Mouse (Mus musculus) layer of hippocampus, adult 11-12 months (tissue): ENCODE measurements around the gene Apol10b.
"Not testable (repeated sequence)": the region's sequence is repeated elsewhere in the genome, so short reads cannot be mapped to it uniquely, and the experiment has no call there.

Experiments
- DNase-seq: peaks from one replicate; pipeline ENCODE4 v3.0.0; 2022; ENCODE audit warnings: low spot score

The Apol10b gene

DNA sequence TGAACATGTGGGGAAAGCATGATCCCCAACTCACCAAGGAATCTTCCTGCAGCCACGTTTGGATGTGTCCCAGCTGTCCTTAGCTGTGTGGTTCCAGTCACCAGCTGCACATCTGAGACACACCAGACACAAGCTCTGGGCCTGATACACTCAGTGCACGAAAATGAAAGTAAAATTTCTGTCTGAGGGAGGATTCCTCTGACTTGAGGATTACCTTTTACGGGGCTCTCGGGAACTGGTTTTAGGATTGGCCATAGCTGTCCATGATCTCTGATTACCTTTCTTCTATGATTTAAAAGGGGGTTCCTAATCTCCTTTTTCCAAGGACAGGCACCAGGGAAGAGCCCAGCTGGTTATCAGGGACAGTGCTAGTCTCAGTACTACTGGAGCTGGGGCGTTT is at the start of gene Apol10b:
TSS of gene Apol10b (minus strand) at position 165 of the 400 bp plus-strand sequence.
- no peak for DNase-seq

DNA sequence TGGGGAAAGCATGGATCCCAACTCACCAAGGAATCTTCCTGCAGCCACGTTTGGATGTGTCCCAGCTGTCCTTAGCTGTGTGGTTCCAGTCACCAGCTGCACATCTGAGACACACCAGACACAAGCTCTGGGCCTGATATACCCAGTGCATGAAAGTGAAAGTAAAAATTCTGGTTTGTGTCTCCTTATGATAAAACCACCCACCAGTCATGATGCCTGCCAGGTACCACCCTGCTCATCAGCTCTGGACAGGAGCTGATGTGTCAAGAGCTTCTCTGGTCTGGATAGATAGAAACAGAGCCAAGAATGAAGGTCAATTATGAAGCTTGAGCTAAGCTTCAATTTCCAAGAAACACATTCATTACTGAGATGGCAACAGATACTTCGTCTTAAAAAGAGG is 47.3 kb upstream of the Apol10b start, which contains the start of gene Apol11b:
TSS of gene Apol11b (minus strand) at position 111 of the 400 bp plus-strand sequence.
- not testable (repeated sequence) for DNase-seq

DNA sequence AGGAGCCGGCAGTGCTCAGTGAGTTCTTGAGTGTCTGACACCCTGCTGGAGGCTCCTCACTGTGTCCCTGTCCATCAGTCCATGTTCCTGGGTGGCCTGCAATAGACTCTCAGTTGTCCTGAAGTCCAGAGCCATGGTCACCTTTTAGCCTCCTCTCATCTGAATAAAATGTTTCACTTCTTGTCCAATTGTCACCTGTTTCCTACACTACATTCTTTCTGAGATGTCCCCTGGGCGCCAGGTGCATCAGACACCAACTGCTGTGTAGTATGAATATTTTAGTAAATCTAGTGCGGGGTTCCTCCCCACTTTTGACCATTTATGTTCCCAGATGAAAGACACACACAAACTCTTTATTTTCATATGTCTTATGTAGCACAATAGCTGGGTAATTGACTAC is 33.9 kb upstream of the Apol10b start:
- not testable (repeated sequence) for DNase-seq

DNA sequence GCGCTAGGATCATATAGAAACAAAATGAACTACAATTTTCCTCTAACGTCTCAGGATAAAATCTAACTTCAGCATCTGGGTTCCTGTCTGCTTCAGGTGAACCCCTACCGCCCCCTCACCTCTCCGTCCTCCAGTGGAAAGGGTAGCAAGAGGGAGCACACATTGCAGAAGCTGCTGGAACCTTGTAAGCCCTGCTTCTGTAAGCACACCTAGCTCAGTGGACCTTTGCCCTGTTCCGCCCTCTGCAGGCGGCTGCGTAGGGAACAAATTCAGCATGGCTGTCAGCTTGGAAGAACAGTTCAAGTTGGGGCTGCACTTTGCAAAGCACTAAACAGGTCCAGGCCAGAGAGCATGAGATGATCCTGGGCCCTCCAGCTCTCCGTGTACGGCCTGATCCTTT is 32.7 kb upstream of the Apol10b start:
- DNase-seq: not testable (repeated sequence)

DNA sequence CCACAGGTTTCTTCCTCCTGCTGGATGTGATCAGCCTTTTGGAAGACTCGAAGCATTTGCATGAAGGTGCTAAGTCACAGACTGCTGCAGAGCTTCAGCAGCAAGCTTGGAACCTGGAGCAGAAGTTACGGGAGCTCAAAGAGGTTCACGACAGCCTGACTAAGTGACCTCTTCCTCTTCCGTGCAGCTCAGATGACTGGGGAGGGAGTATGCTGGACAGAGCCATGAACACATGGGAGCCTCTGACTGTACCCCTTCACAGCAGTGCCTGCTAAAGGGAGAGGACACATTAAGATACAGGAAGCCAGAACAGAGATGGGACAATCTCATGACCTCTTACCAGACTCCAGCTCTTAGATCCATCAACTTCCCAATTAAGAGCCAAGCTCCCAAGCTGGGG is 30.5 kb upstream of the Apol10b start:
- not testable (repeated sequence) for DNase-seq

DNA sequence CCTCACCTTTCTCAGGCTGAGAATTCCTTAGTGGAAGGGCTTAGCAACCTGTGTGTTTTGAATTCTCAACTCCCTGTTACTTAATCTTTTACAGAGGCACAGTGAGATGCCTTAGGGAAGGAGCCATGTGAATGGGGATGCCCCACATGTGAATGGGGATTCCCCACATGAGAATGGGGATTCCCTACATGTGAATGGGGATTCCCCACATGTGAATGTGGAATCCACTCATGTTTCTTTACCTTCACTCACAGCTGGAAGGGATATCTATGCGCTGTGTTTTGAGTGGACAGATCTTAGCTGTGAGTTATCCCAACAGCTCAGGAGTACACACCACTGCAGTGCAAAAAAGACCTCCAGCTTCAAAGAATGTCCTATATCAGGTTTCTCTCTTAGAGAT is 28.8 kb upstream of the Apol10b start:
- no peak for DNase-seq

DNA sequence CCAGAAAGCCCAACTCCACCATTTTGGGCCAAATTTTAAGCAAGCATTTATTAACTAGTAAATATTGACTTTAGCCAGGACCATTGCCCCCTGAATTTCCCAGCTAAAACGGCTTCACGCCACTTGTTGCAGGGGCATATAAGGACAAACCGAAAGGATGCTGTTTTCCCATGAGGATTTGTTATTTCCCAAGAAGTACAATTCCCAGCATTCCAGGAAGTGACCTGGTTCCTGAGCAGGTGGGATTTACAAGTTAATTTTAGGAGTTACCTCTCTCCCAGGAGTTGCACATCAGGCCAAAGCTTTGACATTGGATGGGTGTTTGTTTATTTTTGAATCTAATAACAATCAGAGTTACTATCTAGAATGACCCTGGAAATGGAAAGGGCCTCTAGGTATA is 10.1 kb upstream of the Apol10b start:
- DNase-seq: no peak

DNA sequence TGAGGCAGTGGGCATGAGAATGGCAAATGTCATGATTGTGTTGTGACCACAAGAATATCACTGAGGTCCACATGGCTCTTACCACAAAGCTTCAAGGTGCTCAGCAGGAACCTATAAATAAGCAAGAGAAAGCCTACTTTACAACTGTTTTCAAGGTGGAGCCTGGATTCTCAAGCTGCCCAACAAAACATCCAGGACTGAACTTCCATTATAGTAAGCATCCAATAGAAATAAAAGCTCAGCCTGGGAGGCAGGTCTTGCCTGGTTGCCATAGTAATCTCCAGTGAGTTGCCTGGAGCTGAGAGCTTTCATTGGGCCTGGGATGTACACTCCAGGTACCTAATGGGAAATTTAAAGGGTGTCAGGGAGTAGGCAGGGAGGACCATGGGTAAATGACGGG is 3.0 kb upstream of the Apol10b start, which contains the start of gene Gm36245:
TSS of gene Gm36245 (plus strand) at position 301 of the 400 bp plus-strand sequence.
- DNase-seq: no peak

DNA sequence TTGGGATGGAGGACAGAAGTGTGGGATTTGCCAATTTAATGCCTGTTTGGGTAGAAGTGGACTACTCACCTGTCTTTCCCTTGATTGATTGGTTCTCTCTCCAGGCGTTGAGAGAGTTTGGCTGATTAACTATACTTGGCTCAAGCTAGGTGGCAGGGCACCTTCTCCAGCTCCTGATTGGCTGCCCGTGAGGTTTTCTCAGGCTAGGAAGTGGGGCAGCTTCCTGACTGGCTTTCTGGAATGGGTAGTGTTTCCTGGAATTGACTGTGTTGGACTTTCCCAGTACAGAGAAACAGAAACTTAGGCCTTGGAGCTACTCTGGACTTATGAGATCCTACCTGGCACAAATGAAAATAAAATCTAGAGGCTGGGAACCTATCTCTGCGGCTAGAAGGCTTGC is 2.5 kb upstream of the Apol10b start:
- DNase-seq: no peak

DNA sequence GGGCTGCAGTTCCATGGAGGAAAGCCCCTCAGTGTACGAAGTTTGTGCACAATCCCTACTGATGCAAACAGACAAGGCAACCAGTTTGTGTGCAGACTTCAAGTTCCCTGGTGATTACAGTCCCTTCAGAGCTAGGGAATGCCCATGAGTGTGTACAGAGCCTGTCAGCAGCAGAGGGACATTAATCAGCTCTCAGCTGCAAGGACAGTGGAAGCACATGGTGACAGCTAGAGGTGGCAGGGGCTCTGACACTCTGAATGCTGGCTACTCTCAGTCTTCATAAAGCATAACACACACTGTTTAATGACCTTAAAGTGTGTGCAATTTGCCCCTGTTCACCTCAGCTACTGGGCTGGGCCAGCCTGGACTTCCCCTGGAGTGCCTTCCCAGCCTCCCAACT is 2.4 kb downstream of the Apol10b start:
- DNase-seq: no peak

DNA sequence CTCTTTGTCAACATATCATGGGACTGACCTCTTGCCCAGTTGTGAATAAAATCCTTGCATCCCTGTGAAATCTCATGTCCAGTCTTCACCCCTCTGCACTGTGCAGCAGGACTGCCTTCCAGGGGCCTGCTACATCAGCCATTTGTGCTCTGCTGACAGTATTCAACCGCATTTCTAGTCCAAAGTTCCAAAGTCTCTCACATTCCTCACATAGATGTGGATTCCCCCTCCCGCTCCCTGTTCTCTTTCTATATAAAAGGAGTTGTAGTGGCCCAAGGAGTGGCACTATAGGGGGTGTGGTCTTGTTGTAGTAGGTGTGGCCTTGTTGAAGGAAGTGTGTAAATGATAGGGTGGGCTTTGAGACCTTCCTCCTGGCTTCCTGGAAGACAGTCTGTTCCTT is 5.0 kb downstream of the Apol10b start:
- DNase-seq: no peak

DNA sequence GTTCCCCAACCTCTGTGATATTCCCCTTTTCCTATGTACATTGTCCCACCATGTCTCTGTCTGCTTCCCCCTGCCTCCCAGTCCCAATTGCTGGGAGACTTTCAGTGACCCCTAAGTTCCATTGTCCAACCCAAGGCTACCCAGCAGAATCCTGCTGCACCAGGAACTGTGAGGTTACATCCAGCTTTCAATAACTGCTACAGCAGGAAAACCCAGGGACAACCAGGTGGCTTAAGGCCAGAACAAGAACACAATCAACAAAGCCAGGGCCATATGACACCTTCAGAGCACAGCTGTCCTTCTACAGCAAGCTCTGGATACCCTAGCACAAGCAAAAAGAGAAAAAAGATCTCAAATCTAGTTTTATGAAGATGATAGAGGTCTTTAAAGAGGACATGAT is 6.9 kb downstream of the Apol10b start:
- no peak for DNase-seq

DNA sequence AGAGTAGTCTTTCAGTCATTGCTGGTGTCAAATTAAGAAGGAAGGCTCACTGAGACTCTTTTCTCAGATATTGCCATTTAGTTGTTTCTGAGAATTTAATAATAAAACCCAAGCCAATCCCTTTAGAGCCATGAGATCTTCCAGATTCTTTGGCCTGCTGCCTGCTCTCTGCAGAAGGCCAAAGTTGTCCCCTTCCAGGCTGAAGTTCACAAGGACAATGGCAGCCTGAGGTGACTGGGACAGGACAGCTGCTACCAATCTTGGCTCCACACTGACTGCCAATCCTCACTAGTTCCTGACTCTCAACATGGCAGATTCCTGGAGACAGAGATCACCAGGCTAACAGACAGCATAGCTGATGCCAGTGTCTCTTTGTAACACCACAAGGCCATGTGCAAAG is 8.9 kb downstream of the Apol10b start:
- no peak for DNase-seq

DNA sequence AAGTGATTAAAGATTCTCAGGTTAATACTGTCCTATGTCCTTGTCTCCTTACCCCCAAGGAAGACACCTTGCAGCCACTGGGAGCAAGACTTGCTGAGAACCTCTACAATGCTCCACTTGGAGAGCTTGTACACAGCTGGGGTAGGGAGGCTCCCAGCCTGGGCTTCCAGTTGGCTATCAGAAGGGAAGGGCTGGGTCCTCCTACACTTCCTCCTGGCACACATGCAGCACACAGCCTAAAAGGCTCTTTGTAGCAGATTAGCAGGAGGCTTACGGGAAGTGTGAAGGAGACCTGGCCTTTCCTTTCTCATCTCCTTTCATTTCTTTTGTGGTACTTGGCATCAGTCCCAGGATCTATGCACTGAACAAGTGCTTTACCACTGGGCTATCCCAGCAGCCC is 14.2 kb downstream of the Apol10b start:
- peak; percentile 15 for DNase-seq

DNA sequence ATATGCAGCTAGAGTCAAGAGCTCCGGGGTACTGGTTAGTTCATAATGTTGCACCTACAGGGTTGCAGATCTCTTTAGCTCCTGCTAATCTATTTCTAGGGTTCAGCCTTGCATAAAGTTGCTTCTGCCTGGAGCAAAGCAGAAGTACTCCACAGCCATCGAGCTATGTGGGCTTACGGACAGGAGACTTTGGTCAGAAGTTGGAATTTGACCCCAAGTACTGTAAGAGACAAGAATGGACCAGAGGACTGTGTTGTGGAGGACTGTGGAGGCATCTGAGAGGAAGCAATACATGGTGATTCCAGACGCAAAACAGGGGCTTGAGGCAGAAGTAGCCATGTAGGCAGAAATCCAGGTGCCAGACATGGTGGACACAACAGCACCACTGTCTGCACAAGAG is 16.6 kb downstream of the Apol10b start:
- DNase-seq: no peak

DNA sequence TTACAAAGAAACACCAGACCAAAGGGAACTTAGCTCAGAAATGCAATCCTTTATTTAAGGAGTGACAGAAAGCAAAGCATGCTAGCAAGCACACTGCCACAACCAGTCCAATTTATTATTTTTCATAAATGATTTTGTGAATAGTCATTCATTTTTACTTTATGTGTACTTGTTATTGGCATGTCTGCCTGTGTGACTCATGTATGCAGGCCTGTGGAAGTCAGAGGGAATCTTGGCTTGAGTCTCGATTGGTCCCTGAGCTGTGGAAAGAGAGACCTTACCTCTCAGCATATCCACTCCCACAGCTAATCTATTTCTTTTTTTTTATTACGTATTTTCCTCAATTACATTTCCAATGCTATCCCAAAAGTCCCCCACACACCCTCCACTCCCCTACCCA is 17.1 kb downstream of the Apol10b start:
- DNase-seq: no peak

DNA sequence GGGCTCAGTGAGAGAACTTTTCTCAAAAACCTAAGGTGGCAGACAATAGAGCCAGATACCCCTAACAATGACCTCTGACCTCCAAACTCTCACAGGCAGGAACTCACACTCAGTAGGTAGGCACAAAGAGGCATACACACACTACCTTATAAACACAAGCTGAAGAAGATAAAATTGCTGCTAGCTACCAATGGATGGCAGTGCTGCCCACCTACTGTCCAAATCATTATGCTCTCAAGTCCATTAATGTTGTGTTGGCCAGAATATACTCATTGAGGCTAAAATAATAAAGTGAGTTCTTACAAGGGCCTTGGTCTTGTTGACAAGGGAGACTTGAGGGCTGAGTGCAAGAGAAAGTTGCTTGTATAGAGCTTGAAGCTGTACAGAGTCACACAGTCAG is 32.7 kb downstream of the Apol10b start:
- no peak for DNase-seq

DNA sequence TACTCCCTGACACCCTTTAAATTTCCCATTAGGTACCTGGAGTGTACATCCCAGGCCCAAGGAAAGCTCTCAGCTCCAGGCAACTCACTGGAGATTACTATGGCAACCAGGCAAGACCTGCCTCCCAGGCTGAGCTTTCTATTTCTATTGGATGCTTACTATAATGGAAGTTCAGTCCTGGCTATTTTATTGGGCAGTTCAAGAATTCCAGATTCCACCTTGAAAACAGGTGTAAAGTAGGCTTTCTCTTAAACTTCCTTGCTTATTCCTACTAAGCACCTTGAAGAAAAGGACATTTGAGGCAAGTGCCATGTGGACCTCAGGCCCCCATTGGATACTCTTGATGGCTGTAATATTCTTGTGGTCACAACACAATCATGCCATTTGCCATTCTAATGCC is 34.1 kb downstream of the Apol10b start, which contains the start of gene 1700025B11Rik:
TSS of gene 1700025B11Rik (minus strand) at position 101 of the 400 bp plus-strand sequence.
- DNase-seq: no peak

DNA sequence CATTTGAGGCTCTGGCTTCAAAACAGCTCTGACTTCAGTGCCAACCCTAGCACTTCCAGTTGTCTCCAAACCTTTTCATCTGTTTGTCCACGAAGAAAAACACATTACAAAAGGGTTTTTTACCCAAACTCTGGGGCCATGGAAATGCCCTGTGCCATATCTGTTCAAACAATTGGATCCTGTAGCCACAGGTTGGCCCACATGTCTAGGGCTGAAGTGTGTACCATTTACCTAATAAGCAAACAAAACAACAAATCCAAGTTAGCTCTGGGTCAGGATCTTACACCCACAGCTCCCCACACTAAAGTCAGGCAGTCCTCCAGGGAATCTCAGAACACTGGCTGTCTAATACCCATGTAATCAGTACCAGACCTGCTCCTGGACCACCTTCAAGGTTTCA is 56.7 kb downstream of the Apol10b start:
- not testable (repeated sequence) for DNase-seq
